Mouse (Mus musculus) CD4-positive, CD25-positive, alpha-beta regulatory T cell, adult 9 weeks (primary cell): ENCODE data around the gene Gm3159. TPM values are rescaled to one million over a fixed set of nuclear protein-coding genes. Genes with fewer than 3 reads are reported as not detected.

ENCODE experiments used
- polyA plus RNA-seq: library from polyadenylated mRNA; unstranded; fragments of 100-300 nt; shearing (Covaris generic); gene quantifications from one replicate; pipeline ENCODE4 v1.2.1, GENCODE M21; 2017

Gene Gm3159
- polyA plus RNA-seq, result not detected

DNA sequence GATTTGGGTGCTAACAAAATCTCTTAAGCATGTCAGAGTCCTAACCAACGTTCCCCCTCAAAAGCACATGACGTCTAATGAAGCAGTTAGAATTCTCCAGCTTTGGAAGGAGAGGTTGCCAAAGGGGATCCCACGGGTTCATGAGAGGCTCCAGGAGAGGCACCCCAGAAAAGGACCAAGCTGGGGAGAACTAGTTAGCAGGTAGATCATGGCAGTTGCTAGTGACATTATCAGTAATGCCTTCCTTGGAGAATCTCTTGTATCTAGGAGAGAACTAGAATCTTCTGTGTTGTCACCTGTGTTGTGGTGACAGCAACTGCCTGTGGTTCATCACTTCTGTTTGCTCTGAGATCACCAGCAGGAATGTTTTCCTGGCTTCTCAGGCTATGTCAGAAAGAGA is at the start of gene Gm3159:
TSS of gene Gm3159 (plus strand) at position 301 of the 400 bp plus-strand sequence.

DNA sequence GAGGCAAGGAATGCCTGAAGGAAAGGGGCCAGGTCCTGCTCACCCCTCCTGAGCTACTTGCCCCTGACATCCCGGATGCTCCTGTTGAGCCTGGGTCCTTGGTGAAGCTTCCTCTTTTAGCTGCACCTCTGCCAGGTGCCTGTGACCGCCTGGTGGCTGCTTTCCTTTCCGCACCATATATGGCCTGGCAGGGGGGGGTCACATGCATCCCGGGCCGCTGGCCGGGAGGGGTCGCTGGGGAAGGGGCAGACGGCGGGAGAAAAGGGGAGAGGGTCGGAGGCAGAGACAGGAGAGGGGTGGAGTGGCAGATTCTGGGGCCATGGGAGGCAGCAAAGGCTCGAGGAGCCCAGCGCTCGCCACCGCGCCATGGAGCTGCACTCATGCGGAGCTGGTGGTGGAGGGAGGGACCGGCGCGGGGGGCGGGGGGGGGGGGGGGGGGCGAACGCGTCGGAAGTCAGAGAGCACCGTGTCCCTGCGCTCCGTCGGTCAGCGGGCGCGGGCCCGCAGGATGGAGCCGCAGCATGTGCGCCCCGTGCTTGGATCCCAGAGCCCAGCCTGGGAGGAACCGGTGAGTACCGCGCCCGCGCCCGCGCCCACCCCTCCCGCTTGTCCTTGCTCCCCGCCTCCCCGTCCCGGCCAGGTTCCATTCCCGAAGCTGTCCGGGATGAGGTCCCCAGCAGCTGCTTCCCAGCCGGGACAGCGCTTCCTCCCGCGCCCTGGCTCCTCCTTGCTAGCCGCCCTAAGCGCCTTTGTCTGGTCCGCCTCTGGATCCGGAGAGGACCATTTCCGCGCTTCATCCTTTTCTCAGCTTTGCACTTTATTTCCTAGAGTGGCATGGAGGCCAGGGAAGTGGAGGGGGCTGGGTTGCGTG is 17.9 kb downstream of the Gm3159 start, which contains the start of gene Gm3164:
TSS of gene Gm3164 (plus strand) at position 484 of the 871 bp plus-strand sequence.

DNA sequence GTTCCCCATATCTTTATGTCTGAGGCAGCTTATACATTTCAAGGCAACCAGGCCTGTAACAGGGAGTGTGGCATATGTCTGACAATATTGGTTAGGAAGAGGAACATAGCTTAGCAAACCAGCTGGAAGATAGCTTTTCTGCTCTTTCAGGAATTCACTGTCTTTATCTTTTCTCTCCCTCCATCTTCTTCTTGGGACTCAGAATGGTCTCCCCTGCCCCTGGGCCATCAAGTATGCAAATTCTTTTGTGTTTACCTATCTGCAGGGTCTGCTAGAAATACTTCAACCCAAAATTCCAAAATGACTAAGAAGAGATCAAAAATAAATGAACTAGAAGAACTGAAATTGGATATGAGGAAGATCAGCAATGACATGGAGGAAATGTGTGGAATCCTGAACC is 33.4 kb downstream of the Gm3159 start, which contains the start of gene Gm3173:
TSS of gene Gm3173 (plus strand) at position 301 of the 400 bp plus-strand sequence.

Other genes with a start within 250 kb of the Gm3159 start
- gene Gm3127, start 232.5 kb upstream of the Gm3159 start, polyA plus RNA-seq, result not detected
- 2.3 TPM for gene Gm2974, start 214.9 kb upstream of the Gm3159 start, polyA plus RNA-seq
- gene Gm3138, start 147.9 kb upstream of the Gm3159 start, polyA plus RNA-seq, result not detected
- gene Gm3149, start 80.2 kb upstream of the Gm3159 start, polyA plus RNA-seq, result not detected
- 7.4 TPM for gene 2610042L04Rik, start 62.8 kb upstream of the Gm3159 start, polyA plus RNA-seq
- 2.6 TPM for gene Gm3164, start 17.9 kb downstream of the Gm3159 start, polyA plus RNA-seq
- 3.0 TPM for gene Gm3173, start 33.5 kb downstream of the Gm3159 start, polyA plus RNA-seq
- gene Gm3182, start 84.2 kb downstream of the Gm3159 start, polyA plus RNA-seq, result not detected
- not detected for gene Gm3047, start 157.9 kb downstream of the Gm3159 start, polyA plus RNA-seq
- gene Gm8159, start 234.8 kb downstream of the Gm3159 start, polyA plus RNA-seq, result not detected